Mouse (Mus musculus) liver, postnatal 0 days (tissue): ENCODE data around the gene Rbbp5.

Source experiments
- CTCF ChIP-seq: sonication (generic); IDR thresholded peaks from 2 replicates; pipeline ENCODE4 v1.5.1; 2016; ENCODE audit warnings: antibody characterized with exemption, low read depth
- EP300 ChIP-seq: IDR thresholded peaks from 2 replicates; pipeline ENCODE4 v1.6.1; 2016; ENCODE audit warnings: antibody characterized with exemption, low read depth, mild to moderate bottlenecking

DNA sequence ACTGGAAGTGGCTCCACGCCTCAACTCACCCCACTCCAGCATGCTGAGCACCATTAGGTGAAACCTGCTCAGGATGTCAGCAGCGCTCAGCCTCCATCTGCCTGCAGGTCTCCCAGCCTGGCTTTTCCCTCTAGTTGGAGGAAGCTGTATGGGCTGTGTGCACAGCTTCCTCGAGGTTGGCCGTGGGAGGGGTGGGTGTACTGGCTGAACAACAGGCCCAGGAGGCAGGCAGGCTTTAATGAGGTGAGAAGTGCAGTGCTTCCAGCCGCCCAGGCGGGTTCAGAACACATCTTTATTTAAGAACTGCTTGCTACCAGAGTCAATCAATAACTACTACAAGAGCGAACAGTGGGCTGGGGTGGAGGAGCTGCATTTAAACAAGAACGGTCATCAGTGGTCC lies 34.4 kb downstream of the Rbbp5 start:
- no peak for TF ChIP-seq CTCF
- TF ChIP-seq EP300: no peak
